Mouse (Mus musculus) spleen, postnatal 14 days (tissue): ENCODE results near the gene Bola2.

Source experiments
- DNase-seq, 2 experiments: peaks; one replicate each; pipeline ENCODE4 v3.0.0; 2021 to 2022; ENCODE audit warnings: low spot score in 2 of 2

Gene Bola2

GRCm38 (mm10) chr7:126689021-126689420 lies 6.2 kb upstream of the Bola2 start:
- DNase-seq = no peak

- DNase-seq = no peak
Measured at GRCm38 (mm10) chr7:126690737-126691136, 4.5 kb upstream of the Bola2 start.

- DNase-seq = no peak
Measured at GRCm38 (mm10) chr7:126691676-126692075, 3.5 kb upstream of the Bola2 start.

- DNase-seq = no peak
Measured at GRCm38 (mm10) chr7:126692426-126692825, 2.8 kb upstream of the Bola2 start.

GRCm38 (mm10) chr7:126693256-126693655 lies 1.9 kb upstream of the Bola2 start:
- peak; percentile 71 to 84 for DNase-seq

GRCm38 (mm10) chr7:126693781-126694180 lies 1.4 kb upstream of the Bola2 start:
- DNase-seq = no peak

- DNase-seq = no peak
Measured at GRCm38 (mm10) chr7:126694441-126695051, 655 bp upstream of the Bola2 start.

- peak; percentile 79 to 83 for DNase-seq
Measured at GRCm38 (mm10) chr7:126695631-126696207, 518 bp downstream of the Bola2 start, which contains the start of gene Slx1b. TSS of gene Slx1b (minus strand) at chr7:126695784.

GRCm38 (mm10) chr7:126696303-126696702 lies 1.1 kb downstream of the Bola2 start:
- DNase-seq = no peak

- DNase-seq = no peak
Measured at GRCm38 (mm10) chr7:126696886-126697285, 1.7 kb downstream of the Bola2 start.

GRCm38 (mm10) chr7:126697838-126698237 lies 2.6 kb downstream of the Bola2 start:
- DNase-seq = no peak

GRCm38 (mm10) chr7:126700063-126701015 lies 5.1 kb downstream of the Bola2 start:
- DNase-seq = no peak

GRCm38 (mm10) chr7:126701070-126701469 lies 5.9 kb downstream of the Bola2 start:
- DNase-seq = peak; percentile 87 to 92

GRCm38 (mm10) chr7:126701559-126702357 lies 6.6 kb downstream of the Bola2 start:
- DNase-seq = no peak

- DNase-seq = peak in 1 of 2 experiments; percentile 44
Measured at GRCm38 (mm10) chr7:126702358-126702757, 7.2 kb downstream of the Bola2 start.

GRCm38 (mm10) chr7:126702861-126703756 lies 7.9 kb downstream of the Bola2 start:
- DNase-seq = peak; percentile 43 to 54

- peak in 1 of 2 experiments; percentile 18 for DNase-seq
Measured at GRCm38 (mm10) chr7:126703757-126704077, 8.5 kb downstream of the Bola2 start.

GRCm38 (mm10) chr7:126704121-126704980 lies 9.2 kb downstream of the Bola2 start:
- peak; percentile 73 to 80 for DNase-seq

- peak in 1 of 2 experiments; percentile 40 for DNase-seq
Measured at GRCm38 (mm10) chr7:126707442-126708174, 12.4 kb downstream of the Bola2 start, which contains the start of gene Coro1a. TSS of gene Coro1a (minus strand) at chr7:126707787.
